Mouse (Mus musculus) hindbrain, embryonic 12.5 days (tissue): ENCODE data around the gene Slc9b1. TPM values are rescaled to one million over a fixed set of nuclear protein-coding genes. Genes with fewer than 3 reads are reported as not detected.
A peak's percentile ranks its signal among the peaks of the same experiment; 100 is the strongest.

Experiments
- ATAC-seq: fragments of 200-750 bp; cut with Nextera tagmentation; 2 replicates; pipeline ENCODE4 v1.8.0; 2017; ENCODE audit warnings: moderate TSS enrichment; ENCODE audit not compliant: low FRiP score
- H3K27ac ChIP-seq: fragments of 300-500 bp; sonication (generic); 2 replicates; pipeline ENCODE4 v1.5.1; 2016; ENCODE audit warnings: mild to moderate bottlenecking
- H3K27me3 ChIP-seq: fragments of 300-500 bp; sonication (generic); 2 replicates; pipeline ENCODE4 v1.6.1; 2016; ENCODE audit warnings: mild to moderate bottlenecking
- H3K36me3 ChIP-seq: fragments of 300-500 bp; sonication (generic); 2 replicates; pipeline ENCODE4 v1.6.1; 2016; ENCODE audit warnings: mild to moderate bottlenecking
- H3K4me1 ChIP-seq: fragments of 300-500 bp; sonication (generic); 2 replicates; pipeline ENCODE4 v1.6.1; 2016
- H3K4me2 ChIP-seq: fragments of 300-500 bp; sonication (generic); replicated peaks from 2 replicates; pipeline ENCODE4 v1.6.1; 2016; ENCODE audit warnings: mild to moderate bottlenecking
- H3K4me3 ChIP-seq: fragments of 300-500 bp; sonication (generic); 2 replicates; pipeline ENCODE4 v1.5.1; 2016; ENCODE audit warnings: mild to moderate bottlenecking
- H3K9ac ChIP-seq: fragments of 300-500 bp; sonication (generic); 2 replicates; pipeline ENCODE4 v1.6.1; 2016; ENCODE audit warnings: mild to moderate bottlenecking, moderate library complexity
- H3K9me3 ChIP-seq: fragments of 300-500 bp; sonication (generic); replicated peaks from 2 replicates; pipeline ENCODE4 v1.6.1; 2016; ENCODE audit warnings: mild to moderate bottlenecking
- WGBS: fragments of 180-500 bp; shearing (Covaris S2); methylation state at CpG from one replicate; pipeline ENCODE4 v1.1.7; 2016; 5-methylcytosine and 5-hydroxymethylcytosine counted together
- polyA plus RNA-seq: library from polyadenylated mRNA; unstranded; fragments of >200 nt; fragmentation: Nextera tagmentation; extraction: Ambion mirVana; gene quantifications from 2 replicates; pipeline ENCODE4 v1.2.1, GENCODE M21; 2016

The Slc9b1 gene
- not detected in 2 replicates for polyA plus RNA-seq

DNA sequence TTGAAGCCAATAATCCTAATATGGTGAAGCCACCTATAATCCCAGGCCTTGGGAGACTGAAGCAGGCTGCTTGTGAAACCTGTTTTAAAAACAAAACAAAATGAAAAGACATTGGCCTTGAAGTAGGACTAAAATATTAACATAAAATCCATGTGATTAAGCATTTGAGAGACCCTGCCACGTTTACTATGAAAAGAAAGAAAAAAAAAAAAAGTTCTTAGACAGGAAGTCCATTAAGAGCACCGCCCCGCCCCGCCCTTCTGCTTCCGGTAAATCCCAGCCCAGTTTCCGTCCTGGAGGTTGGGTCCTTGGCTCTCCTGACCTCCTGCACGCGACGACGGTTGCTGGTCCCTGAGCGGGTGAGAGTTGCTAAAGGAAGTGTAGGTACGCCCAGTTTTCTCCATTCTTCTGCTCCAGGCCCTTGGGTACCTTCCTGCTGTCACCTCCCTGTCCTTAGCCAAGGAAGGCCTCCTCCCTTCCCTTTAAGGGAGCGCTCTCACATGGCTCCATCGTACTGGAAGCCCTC lies at the start of gene Slc9b1:
Slc9b1 (plus strand) TSS at position 291 of the 526 bp plus-strand sequence.
- ATAC-seq: no peak

DNA sequence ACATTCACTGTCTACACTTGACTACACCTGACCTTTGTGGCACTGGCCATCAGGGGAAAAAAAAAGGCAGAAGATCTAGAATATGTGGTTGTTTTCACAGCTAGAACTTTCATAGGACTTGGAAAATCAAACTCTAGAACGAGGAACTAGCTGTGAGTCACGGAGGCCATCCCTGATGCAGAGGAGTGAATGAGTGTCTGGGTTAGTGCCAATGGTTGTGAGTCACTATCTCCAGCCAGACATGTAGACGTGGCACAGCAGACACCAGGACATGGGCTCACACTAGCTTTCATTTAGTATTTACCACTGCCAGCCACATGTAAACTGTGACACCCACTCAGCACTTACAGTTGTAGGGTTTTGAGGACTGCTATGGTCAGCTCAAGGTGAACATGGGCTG lies 49.3 kb upstream of the Slc9b1 start:
- no peaks in the 10 kb centered on the region for H3K36me3 ChIP-seq
- no peak overlapping the region for H3K9ac ChIP-seq
- WGBS: 94% methylated on average over 3 of the region's 3 CpGs
- H3K4me3 ChIP-seq: no peak overlapping the region
- H3K9me3 ChIP-seq: no peaks in the 10 kb centered on the region
- peaks cover 4% of the 10 kb centered on the region; the same call in 1 of the 2 replicates for H3K4me1 ChIP-seq
- no peak for ATAC-seq
- no peak overlapping the region for H3K4me2 ChIP-seq
- no peaks in the 10 kb centered on the region for H3K27me3 ChIP-seq
- H3K27ac ChIP-seq: no peak overlapping the region

More for the DNA sequence above, at the start of gene Slc9b1:
- Histone ChIP-seq H3K27ac (no peak within 1 kb of the TSS), H3K36me3 (no peaks in the 10 kb centered on the region), H3K9me3 (no peaks in the 10 kb centered on the region), H3K4me1 (no peaks in the 10 kb centered on the region), H3K4me2 (no peak within 1 kb of the TSS), H3K4me3 (no peak within 1 kb of the TSS), H3K27me3 (no peaks in the 10 kb centered on the region), H3K9ac (no peak within 1 kb of the TSS)
- 81% methylated on average over 14 of the region's 14 CpGs for WGBS

DNA sequence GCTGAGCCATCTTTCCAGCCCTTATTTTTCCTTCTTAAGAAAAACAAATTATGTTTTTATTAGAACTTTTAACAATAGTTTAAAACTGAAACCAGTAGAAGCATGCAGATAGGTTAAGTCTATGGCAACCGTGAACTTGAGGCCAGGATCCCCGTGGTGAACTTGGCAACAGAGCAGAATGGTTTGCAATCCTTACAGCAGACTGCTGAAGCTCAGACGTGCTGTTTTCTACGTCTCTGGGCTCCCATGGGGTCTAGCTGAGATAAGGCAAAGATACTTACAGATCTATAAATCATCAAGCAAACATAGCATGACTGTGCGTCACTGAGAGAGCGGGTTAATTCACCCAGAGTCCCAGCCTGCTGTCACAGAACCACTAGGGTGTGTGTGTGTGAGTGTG lies 47.7 kb upstream of the Slc9b1 start:
- Histone ChIP-seq H3K27ac (no peak overlapping the region), H3K4me2 (no peak overlapping the region), H3K36me3 (no peaks in the 10 kb centered on the region), H3K9ac (no peak overlapping the region), H3K4me3 (no peak overlapping the region), H3K4me1 (peaks cover 12% of the 10 kb centered on the region), H3K9me3 (no peaks in the 10 kb centered on the region), H3K27me3 (no peaks in the 10 kb centered on the region)
- no peak for ATAC-seq
- 69% methylated on average over 6 of the region's 6 CpGs for WGBS

DNA sequence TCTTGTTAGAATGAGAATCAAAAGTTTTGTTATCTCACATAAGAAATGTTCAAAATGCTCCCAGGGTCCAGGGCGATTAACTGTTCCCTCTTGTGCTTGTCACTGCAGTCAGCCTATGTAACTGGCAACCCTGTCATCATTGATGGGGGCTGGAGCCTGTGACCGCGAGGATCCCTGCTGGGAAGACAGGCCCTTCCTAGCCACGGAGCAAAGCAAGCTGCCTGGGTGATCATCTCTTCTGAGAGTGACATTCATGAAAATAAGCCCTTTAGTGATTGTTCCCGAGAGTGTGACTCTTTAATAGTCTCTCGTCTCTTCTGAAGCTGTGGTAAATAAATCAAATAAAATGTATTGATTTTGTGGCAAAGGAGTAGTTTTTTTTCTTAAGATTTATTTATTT lies 43.8 kb upstream of the Slc9b1 start:
- 12% methylated on average over 6 of the region's 6 CpGs for WGBS
- no peaks in the 10 kb centered on the region for H3K36me3 ChIP-seq
- H3K4me3 ChIP-seq: no peak overlapping the region
- H3K9me3 ChIP-seq: no peaks in the 10 kb centered on the region
- peaks cover 22% of the 10 kb centered on the region for H3K4me1 ChIP-seq
- ATAC-seq: peak; percentile 43; the same call in 1 of the 2 replicates
- no peak overlapping the region for H3K27ac ChIP-seq
- H3K27me3 ChIP-seq: peaks cover 2% of the 10 kb centered on the region; the same call in 1 of the 2 replicates
- H3K4me2 ChIP-seq: no peak overlapping the region
- H3K9ac ChIP-seq: no peak overlapping the region

DNA sequence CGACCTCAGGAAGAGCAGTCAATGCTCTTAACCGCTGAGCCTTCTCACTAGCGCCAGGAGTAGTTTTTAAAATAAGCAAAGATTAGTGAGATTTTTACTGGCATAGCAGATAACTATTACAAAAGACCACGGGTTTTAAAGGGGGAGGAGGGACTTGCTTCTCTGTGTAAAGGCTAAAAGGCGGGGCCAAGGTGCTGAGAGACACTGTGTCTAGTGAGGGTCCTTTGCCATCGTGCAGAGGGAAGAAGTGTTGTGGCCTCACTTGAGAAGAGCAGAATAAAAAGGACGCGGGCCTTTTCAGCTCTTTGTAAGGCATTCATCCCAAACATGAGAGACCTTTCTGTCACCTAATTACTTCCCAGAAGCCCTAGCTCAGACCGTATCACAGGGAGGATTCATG lies 43.3 kb upstream of the Slc9b1 start:
- Histone ChIP-seq H3K4me1 (peaks cover 22% of the 10 kb centered on the region), H3K4me2 (no peak overlapping the region), H3K36me3 (no peaks in the 10 kb centered on the region), H3K9me3 (no peaks in the 10 kb centered on the region), H3K27ac (no peak overlapping the region), H3K27me3 (peaks cover 2% of the 10 kb centered on the region; the same call in 1 of the 2 replicates), H3K4me3 (no peak overlapping the region), H3K9ac (no peak overlapping the region)
- ATAC-seq: peak; percentile 36; the same call in 1 of the 2 replicates
- WGBS: 10% methylated on average over 9 of the region's 9 CpGs

DNA sequence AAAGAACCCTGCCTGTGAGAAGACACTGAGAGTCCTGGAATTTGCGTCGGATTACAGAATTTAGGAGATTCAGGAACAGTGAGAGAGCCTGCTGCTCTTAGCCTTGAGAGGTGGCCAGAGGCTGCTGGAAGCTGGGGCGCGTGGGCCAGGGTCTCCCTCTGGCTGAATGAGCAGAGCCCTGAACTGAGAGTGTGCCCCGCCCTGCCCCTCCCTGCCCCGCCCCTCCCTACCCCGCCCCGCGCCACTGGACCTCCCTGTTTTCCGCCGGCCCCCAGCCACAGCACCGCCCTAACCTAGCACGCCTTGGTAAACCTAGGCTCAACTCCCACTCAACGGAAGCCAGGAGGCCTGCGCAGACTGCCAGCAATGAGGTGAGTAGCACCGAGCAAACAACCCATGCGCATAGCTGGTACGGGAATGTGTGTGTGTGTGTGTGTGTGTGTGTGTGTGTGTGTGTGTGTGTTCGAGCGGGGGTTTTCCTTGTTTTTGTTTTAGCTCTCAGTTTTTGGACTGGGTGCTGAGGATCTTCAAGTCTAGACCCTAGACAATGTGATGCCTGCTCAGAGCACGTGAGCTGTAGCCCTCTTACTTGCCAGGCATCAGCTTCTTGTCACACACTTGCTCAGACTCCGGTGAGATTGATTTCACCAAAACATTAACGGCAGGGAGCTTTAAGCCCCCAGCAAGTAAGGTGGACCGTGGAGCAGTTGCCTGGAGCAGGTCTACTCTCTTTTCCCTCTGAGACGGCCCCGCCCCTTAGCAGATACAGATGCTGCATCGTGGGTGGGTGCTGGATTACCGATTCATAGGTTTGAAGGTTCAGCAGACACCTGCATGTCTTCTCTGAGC lies 40.2 kb upstream of the Slc9b1 start, which contains the start of gene Slc9b2:
Slc9b2 (plus strand) TSS at position 290 of the 849 bp plus-strand sequence.
- no peaks in the 10 kb centered on the region for H3K36me3 ChIP-seq
- peak within 1 kb of the TSS; percentile 61 for H3K9ac ChIP-seq
- H3K4me1 ChIP-seq: peaks cover 22% of the 10 kb centered on the region
- no peaks in the 10 kb centered on the region for H3K9me3 ChIP-seq
- H3K27me3 ChIP-seq: peaks cover 2% of the 10 kb centered on the region; the same call in 1 of the 2 replicates
- ATAC-seq: peak; percentile 64
- no peak within 1 kb of the TSS for H3K27ac ChIP-seq
- H3K4me2 ChIP-seq: peak within 1 kb of the TSS; percentile 66
- H3K4me3 ChIP-seq: peak within 1 kb of the TSS; percentile 34
- 19% methylated on average over 20 of the region's 28 CpGs for WGBS

DNA sequence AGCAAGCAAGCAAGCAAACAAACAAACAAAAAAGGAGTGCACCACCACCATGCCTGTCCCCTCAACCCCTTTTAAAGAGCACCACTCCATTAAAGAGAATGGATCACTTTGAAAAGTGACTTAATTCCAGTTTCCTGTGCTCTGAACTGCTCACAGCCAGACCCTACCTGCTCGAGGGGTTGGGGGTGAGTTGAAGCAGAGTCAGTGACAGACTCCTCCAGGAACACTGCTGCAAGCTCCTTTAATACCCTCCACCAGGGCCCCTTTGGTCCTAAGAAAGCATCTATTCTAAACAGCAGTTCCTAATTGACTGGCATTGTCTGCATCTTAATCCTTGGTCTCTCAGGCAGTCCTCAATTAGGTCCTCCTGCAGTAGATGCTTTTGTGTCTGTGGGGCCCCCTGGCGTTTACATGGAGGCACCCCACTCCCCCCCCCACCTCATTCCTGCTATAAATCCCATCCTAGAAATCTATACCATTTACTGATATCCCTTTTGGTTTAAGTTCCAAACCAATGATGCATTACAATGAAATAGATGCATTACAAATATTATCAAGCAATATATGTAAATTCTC lies 34.8 kb upstream of the Slc9b1 start:
- Histone ChIP-seq H3K27me3 (peaks cover 2% of the 10 kb centered on the region; the same call in 1 of the 2 replicates), H3K9me3 (0 out of 2 replicates have a peak, but pooled peaks cover 6% of the 10 kb centered on the region), H3K4me1 (peaks cover under 1% of the 10 kb centered on the region; the same call in 1 of the 2 replicates), H3K27ac (no peak overlapping the region), H3K4me3 (no peak overlapping the region), H3K36me3 (no peaks in the 10 kb centered on the region), H3K4me2 (no peak overlapping the region), H3K9ac (no peak overlapping the region)
- WGBS: 33% methylated on average over 2 of the region's 2 CpGs
- ATAC-seq: no peak

DNA sequence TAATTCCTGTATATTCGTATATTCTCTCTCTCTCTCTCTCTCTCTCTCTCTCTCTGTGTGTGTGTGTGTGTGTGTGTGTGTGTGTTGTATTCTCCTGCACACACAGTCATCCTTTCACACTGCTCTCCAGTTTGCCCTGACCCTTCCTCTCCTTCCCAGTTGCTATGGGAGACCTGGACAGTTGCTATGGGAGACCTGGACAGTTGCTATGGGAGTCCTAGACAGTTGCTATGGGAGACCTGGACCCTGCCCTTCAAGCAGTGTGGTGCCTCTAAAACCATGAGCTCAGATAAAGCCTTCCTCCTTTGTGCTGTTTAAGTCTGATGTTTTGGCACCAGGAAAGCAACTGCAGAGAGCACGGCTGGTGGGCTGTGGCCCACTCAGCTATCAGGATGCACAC lies 34.1 kb upstream of the Slc9b1 start:
- ATAC-seq: peak; percentile 73
- 0 out of 2 replicates have a peak, but pooled peaks cover 6% of the 10 kb centered on the region for H3K9me3 ChIP-seq
- H3K27ac ChIP-seq: no peak overlapping the region
- H3K36me3 ChIP-seq: no peaks in the 10 kb centered on the region
- WGBS: 38% methylated on average over 2 of the region's 2 CpGs
- H3K4me2 ChIP-seq: no peak overlapping the region
- no peak overlapping the region for H3K4me3 ChIP-seq
- no peak overlapping the region for H3K9ac ChIP-seq
- H3K27me3 ChIP-seq: no peaks in the 10 kb centered on the region
- no peaks in the 10 kb centered on the region for H3K4me1 ChIP-seq

DNA sequence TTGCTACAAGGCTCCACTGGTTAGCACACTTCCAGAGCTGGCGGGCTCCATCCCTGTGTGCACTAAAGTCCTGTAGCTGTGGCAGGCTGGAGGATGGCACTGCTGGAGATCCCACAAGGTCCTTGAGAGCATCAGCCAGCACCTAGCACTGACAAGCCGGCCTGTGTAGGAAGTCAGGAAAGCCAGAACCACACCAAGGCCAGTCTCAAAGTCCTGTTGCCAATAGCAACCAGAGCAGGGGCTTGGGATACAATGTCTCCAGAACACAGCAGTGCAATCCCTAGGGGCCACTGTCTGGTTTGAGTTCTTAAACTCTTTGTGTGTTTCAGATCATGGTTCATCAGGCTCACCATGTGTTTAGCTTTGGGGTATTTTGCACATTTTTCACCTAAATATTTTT lies 33.0 kb upstream of the Slc9b1 start:
- Histone ChIP-seq H3K9ac (no peak overlapping the region), H3K36me3 (no peaks in the 10 kb centered on the region), H3K4me1 (no peaks in the 10 kb centered on the region), H3K27ac (no peak overlapping the region), H3K4me2 (no peak overlapping the region), H3K9me3 (0 out of 2 replicates have a peak, but pooled peaks cover 6% of the 10 kb centered on the region), H3K27me3 (no peaks in the 10 kb centered on the region), H3K4me3 (no peak overlapping the region)
- WGBS: 63% methylated on average over 2 of the region's 2 CpGs
- 0 out of 2 replicates have a peak, but pooled peaks have one; percentile 35 for ATAC-seq

DNA sequence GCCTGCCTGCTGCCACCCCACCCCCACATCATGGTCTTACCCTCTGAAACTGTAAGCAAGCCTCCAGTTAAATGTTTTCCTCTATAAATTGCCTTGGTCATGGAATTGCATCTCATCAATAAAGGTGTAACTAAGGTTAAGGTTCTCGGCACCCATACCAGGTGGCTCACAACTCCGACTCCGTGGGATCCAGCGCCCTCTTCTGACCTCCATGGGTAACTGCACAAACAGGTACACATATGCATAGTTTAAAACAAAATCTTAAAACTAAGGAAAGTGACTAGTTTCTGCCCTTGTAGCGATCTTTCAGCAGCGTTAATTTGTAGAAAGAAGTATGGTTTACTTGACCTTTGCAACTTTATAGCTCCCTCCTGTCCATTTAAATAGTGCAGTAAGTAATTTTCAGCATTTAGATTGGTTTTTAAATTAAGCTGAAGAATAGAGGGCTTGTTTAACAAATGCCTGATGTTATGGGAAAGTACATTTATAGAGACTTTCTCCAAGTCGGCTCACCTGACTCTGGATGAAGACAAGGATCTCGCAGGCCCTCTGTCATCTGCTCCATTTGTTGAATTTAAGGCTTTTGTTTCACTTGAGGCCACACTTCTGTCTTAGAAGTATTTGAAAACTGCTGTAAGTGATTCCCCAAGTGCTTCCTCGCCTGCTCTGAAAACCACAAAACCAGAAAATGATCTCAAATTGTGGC lies 32.0 kb upstream of the Slc9b1 start:
- 90% methylated on average over 9 of the region's 9 CpGs for WGBS
- ATAC-seq: no peak
- no peak overlapping the region for H3K4me2 ChIP-seq
- no peak overlapping the region for H3K9ac ChIP-seq
- no peaks in the 10 kb centered on the region for H3K36me3 ChIP-seq
- no peaks in the 10 kb centered on the region for H3K4me1 ChIP-seq
- no peaks in the 10 kb centered on the region for H3K27me3 ChIP-seq
- 0 out of 2 replicates have a peak, but pooled peaks cover 6% of the 10 kb centered on the region for H3K9me3 ChIP-seq
- no peak overlapping the region for H3K27ac ChIP-seq
- H3K4me3 ChIP-seq: no peak overlapping the region

DNA sequence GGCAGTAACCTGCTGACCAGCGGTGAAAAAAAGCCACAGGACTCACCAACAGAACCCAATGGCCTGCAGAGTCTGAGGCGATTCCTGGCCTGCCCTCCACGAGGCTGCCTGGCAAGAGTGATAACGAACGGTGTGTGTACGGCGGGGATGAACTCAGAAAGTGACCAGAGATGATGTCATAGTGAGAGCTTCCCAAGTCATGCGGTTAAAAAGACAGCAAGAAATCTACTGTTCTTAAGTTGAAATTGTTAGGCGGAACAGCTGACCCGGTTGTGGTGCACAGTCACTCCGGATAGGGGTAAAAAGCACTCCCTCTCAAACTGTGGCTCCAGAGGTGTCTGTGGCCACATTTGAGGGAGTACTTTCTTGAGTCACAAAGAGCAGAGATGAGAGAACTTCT lies 29.5 kb upstream of the Slc9b1 start:
- WGBS: 93% methylated on average over 11 of the region's 11 CpGs
- H3K4me1 ChIP-seq: no peaks in the 10 kb centered on the region
- no peaks in the 10 kb centered on the region for H3K36me3 ChIP-seq
- H3K4me3 ChIP-seq: no peak overlapping the region
- no peaks in the 10 kb centered on the region for H3K27me3 ChIP-seq
- no peak overlapping the region for H3K27ac ChIP-seq
- ATAC-seq: no peak
- no peak overlapping the region for H3K4me2 ChIP-seq
- H3K9ac ChIP-seq: no peak overlapping the region
- H3K9me3 ChIP-seq: 0 out of 2 replicates have a peak, but pooled peaks cover 6% of the 10 kb centered on the region

DNA sequence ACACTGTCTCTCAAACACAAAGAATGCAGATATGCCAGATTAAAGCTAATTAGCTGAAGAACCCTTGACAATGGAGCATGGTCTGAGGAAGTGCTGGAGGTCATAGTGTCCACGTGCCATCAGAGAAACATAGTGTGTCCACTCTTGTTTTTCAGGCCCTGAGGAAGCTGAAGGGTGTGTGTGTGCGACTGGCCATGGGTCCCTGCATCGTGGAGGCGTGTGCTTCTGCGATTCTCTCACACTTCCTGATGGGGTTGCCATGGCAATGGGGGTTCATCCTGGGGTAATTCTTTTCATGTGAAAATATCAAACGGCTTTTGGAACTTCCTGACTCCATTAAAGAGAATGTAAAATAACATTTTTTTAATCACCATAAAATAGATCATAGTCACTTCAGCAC lies 23.5 kb upstream of the Slc9b1 start:
- Histone ChIP-seq H3K36me3 (no peaks in the 10 kb centered on the region), H3K27me3 (no peaks in the 10 kb centered on the region), H3K9me3 (no peaks in the 10 kb centered on the region), H3K4me2 (no peak overlapping the region), H3K27ac (no peak overlapping the region), H3K9ac (no peak overlapping the region), H3K4me1 (peaks cover 4% of the 10 kb centered on the region; the same call in 1 of the 2 replicates), H3K4me3 (no peak overlapping the region)
- WGBS: 28% methylated on average over 6 of the region's 6 CpGs
- ATAC-seq: no peak
